Mouse (Mus musculus) hindbrain, embryonic 15.5 days (tissue): ENCODE data around the gene Pde8b. TPM values are rescaled to one million over a fixed set of nuclear protein-coding genes. Genes with fewer than 3 reads are reported as not detected.

Experiments
- ATAC-seq: fragments of 200-750 bp; cut with Nextera tagmentation; 2 replicates; pipeline ENCODE4 v1.8.0; 2017; ENCODE audit warnings: low read depth, moderate number of reproducible peaks, moderate TSS enrichment; ENCODE audit not compliant: low FRiP score
- H3K27ac ChIP-seq: fragments of 300-500 bp; sonication (generic); replicated peaks from 2 replicates; pipeline ENCODE4 v1.5.1; 2015; ENCODE audit warnings: mild to moderate bottlenecking, inconsistent platforms
- H3K27me3 ChIP-seq: fragments of 300-500 bp; sonication (generic); 2 replicates; pipeline ENCODE4 v1.6.1; 2015; ENCODE audit warnings: control low read depth, inconsistent platforms
- H3K36me3 ChIP-seq: fragments of 300-500 bp; sonication (generic); 2 replicates; pipeline ENCODE4 v1.6.1; 2015; ENCODE audit warnings: control low read depth, inconsistent platforms
- H3K4me1 ChIP-seq: fragments of 300-500 bp; sonication (generic); replicated peaks from 2 replicates; pipeline ENCODE4 v1.6.1; 2015; ENCODE audit warnings: control low read depth, inconsistent platforms
- H3K4me2 ChIP-seq: fragments of 300-500 bp; sonication (generic); 2 replicates; pipeline ENCODE4 v1.6.1; 2015; ENCODE audit warnings: moderate library complexity, mild to moderate bottlenecking, inconsistent platforms
- H3K4me3 ChIP-seq: fragments of 300-500 bp; sonication (generic); 2 replicates; pipeline ENCODE4 v1.5.1; 2015; ENCODE audit warnings: mild to moderate bottlenecking, inconsistent platforms
- H3K9ac ChIP-seq: fragments of 300-500 bp; sonication (generic); 2 replicates; pipeline ENCODE4 v1.6.1; 2015; ENCODE audit warnings: inconsistent platforms
- H3K9me3 ChIP-seq: fragments of 300-500 bp; sonication (generic); 2 replicates; pipeline ENCODE4 v1.6.1; 2016; ENCODE audit warnings: control low read depth, inconsistent platforms
- WGBS: fragments of 180-500 bp; shearing (Covaris S2); methylation state at CpG from one replicate; pipeline ENCODE4 v1.1.7; 2015; 5-methylcytosine and 5-hydroxymethylcytosine counted together
- polyA plus RNA-seq: library from polyadenylated mRNA; unstranded; fragments of >200 nt; fragmentation: Nextera tagmentation; extraction: Ambion mirVana; gene quantifications from 2 replicates; pipeline ENCODE4 v1.2.1, GENCODE M21; 2015

The Pde8b gene
- polyA plus RNA-seq, 1 experiment from 2014 or later: 7.0 TPM

DNA sequence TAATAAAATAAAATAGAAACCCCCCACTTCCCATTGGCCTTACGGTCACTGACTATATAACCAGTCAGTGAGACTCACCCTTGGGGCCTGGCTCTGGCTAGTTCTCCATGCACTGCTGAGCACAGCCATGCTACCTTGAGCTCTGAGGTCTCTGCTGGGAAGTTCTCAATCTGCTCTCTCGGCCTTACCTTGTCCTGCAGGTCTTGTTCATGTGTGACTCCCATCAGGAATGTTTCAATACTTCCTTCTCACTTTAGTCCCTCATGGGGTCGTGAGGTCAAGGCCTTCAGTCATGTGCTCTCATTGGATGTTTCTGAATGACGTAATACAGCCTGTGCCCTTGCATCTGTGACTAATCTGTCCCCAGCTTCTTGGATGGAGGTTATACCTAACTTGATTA, 191.3 kb downstream of the Pde8b start:
- no peak overlapping the region for H3K9ac ChIP-seq
- no peak overlapping the region for H3K4me2 ChIP-seq
- H3K9me3 ChIP-seq: no peaks in the 10 kb centered on the region
- H3K4me1 ChIP-seq: no peaks in the 10 kb centered on the region
- no peaks in the 10 kb centered on the region for H3K27me3 ChIP-seq
- H3K27ac ChIP-seq: no peak overlapping the region
- no peak for ATAC-seq
- H3K4me3 ChIP-seq: no peak overlapping the region
- WGBS: 93% methylated on average over 4 of the region's 4 CpGs
- no peaks in the 10 kb centered on the region for H3K36me3 ChIP-seq

- WGBS: 83% methylated on average over 11 of the region's 11 CpGs
- Histone ChIP-seq H3K36me3 (no peaks in the 10 kb centered on the region), H3K9me3 (no peaks in the 10 kb centered on the region), H3K4me3 (no peak overlapping the region), H3K27me3 (no peaks in the 10 kb centered on the region), H3K4me1 (no peaks in the 10 kb centered on the region), H3K27ac (no peak overlapping the region), H3K9ac (no peak overlapping the region), H3K4me2 (no peak overlapping the region)
- ATAC-seq: no peak
Observed at GRCm38 (mm10) chr13:95056501-95057280, 193.4 kb downstream of the Pde8b start.

GRCm38 (mm10) chr13:95055742-95056388, 194.3 kb downstream of the Pde8b start:
- WGBS: 85% methylated on average over 1 of the region's 1 CpGs
- H3K27me3 ChIP-seq: no peaks in the 10 kb centered on the region
- ATAC-seq: no peak
- H3K4me1 ChIP-seq: no peaks in the 10 kb centered on the region
- no peak overlapping the region for H3K4me2 ChIP-seq
- no peaks in the 10 kb centered on the region for H3K36me3 ChIP-seq
- H3K27ac ChIP-seq: no peak overlapping the region
- no peak overlapping the region for H3K4me3 ChIP-seq
- no peak overlapping the region for H3K9ac ChIP-seq
- no peaks in the 10 kb centered on the region for H3K9me3 ChIP-seq

DNA sequence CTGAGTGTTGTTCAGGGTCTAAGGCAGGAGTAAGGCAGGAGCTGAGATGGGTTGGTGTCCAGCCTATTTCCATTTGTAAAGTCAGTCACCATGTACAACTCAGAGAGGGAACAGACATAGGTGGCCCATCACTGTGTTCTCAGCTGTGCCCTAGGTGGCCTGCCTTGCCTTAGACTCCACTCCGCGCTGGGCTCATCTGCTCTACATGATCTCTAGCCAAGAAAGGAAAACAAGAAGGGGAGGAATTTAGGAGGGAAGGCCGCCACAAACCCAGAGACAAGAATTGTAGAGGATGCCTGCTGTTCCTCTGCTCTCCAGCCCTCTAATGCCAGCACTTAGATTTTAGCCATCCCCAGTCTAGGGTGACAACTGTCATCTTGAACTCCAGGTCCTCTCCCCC, 197.7 kb downstream of the Pde8b start:
- no peak for ATAC-seq
- no peak overlapping the region for H3K4me3 ChIP-seq
- no peak overlapping the region for H3K27ac ChIP-seq
- no peaks in the 10 kb centered on the region for H3K27me3 ChIP-seq
- 92% methylated on average over 3 of the region's 3 CpGs for WGBS
- no peaks in the 10 kb centered on the region for H3K36me3 ChIP-seq
- H3K4me1 ChIP-seq: no peaks in the 10 kb centered on the region
- H3K9me3 ChIP-seq: no peaks in the 10 kb centered on the region
- H3K9ac ChIP-seq: no peak overlapping the region
- H3K4me2 ChIP-seq: no peak overlapping the region

DNA sequence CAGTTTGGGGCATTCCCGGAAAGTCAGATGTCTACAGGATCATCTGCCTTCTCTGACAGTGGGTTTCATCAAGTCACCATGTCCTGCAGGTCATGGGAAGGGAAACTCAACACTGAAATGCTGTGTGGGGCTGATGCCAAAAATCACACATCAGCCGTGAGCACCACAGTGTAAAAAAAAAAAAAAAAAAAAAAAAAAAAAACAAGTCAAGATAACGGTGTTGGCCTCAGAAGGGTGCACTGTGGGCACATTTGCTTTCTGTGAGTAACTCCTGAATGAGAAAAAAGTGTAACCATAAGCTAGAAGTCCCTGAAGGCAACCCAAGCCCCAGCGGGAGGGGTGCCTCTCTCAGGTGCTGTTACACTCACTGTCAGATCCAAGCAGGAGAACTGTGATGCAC, 199.7 kb downstream of the Pde8b start:
- ATAC-seq: no peak
- Histone ChIP-seq H3K4me3 (no peak overlapping the region), H3K4me2 (no peak overlapping the region), H3K9ac (no peak overlapping the region), H3K27me3 (no peaks in the 10 kb centered on the region), H3K4me1 (no peaks in the 10 kb centered on the region), H3K36me3 (no peaks in the 10 kb centered on the region), H3K27ac (no peak overlapping the region), H3K9me3 (no peaks in the 10 kb centered on the region)
- WGBS: 86% methylated on average over 4 of the region's 4 CpGs

- H3K4me2 ChIP-seq: no peak overlapping the region
- H3K9me3 ChIP-seq: no peaks in the 10 kb centered on the region
- 44% methylated on average over 1 of the region's 1 CpGs for WGBS
- H3K4me1 ChIP-seq: no peaks in the 10 kb centered on the region
- H3K27ac ChIP-seq: no peak overlapping the region
- H3K9ac ChIP-seq: no peak overlapping the region
- H3K27me3 ChIP-seq: no peaks in the 10 kb centered on the region
- no peak overlapping the region for H3K4me3 ChIP-seq
- no peak for ATAC-seq
- no peaks in the 10 kb centered on the region for H3K36me3 ChIP-seq
Observed at GRCm38 (mm10) chr13:95044108-95044507, 206.0 kb downstream of the Pde8b start.

DNA sequence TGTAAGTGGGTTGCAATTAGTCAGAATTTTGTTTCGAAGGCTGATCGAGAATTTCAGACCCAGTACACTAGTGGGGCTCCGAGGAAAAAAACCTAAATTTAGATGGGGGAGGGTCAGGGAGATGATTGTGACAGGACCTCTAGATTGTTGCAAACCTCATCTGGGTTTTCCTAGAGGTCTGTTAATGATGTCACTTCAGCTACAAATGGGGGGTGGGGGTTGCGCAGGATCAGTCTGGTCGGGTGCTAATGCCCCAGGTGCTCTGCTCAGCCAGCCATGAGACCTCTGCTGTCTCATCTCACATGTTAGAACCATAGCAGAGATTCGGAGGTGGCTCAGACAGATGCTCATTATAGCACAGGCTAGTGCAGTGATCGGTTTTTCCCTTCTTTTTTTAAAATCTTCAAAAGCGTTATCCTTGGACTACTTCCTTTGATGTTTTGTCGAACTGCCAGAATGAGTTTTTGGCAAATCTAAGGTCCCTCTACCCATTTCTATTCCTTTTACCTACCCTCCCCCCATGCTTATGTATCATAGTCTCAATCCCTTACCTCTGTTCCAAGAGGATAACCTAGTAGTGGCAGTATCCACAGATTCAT, 209.9 kb downstream of the Pde8b start:
- no peak overlapping the region for H3K9ac ChIP-seq
- no peak overlapping the region for H3K27ac ChIP-seq
- 80% methylated on average over 9 of the region's 9 CpGs for WGBS
- H3K4me1 ChIP-seq: no peaks in the 10 kb centered on the region
- ATAC-seq: no peak
- H3K4me2 ChIP-seq: no peak overlapping the region
- H3K27me3 ChIP-seq: no peaks in the 10 kb centered on the region
- no peak overlapping the region for H3K4me3 ChIP-seq
- H3K9me3 ChIP-seq: no peaks in the 10 kb centered on the region
- H3K36me3 ChIP-seq: no peaks in the 10 kb centered on the region

GRCm38 (mm10) chr13:95038200-95038599, 211.9 kb downstream of the Pde8b start:
- Histone ChIP-seq H3K9me3 (no peaks in the 10 kb centered on the region), H3K36me3 (no peaks in the 10 kb centered on the region), H3K27ac (no peak overlapping the region), H3K4me1 (no peaks in the 10 kb centered on the region), H3K27me3 (no peaks in the 10 kb centered on the region), H3K4me2 (no peak overlapping the region), H3K4me3 (no peak overlapping the region), H3K9ac (no peak overlapping the region)
- 90% methylated on average over 4 of the region's 4 CpGs for WGBS
- no peak for ATAC-seq

DNA sequence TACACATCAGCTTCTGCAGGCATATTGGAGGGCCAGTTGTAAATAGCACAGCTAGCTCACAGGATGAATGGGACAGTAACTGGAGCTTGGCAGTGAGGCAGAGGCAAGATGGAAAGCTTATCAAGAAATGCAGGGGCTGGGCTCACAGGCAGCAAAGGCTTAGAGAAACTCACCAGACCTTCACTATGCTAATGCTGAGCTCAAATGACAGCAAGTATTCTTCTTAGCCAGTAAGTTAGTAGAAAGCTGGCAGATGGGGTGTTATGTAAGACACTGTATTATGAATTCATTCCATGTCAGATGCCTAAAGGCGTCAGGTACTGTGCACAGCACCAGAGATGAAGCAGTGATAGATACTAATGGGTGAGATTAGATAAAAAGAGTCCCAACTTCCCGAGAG, 215.4 kb downstream of the Pde8b start:
- Histone ChIP-seq H3K9ac (no peak overlapping the region), H3K27ac (no peak overlapping the region), H3K4me2 (no peak overlapping the region), H3K4me3 (no peak overlapping the region), H3K9me3 (no peaks in the 10 kb centered on the region), H3K4me1 (no peaks in the 10 kb centered on the region), H3K27me3 (no peaks in the 10 kb centered on the region), H3K36me3 (no peaks in the 10 kb centered on the region)
- no peak for ATAC-seq
- WGBS: 84% methylated on average over 2 of the region's 2 CpGs

DNA sequence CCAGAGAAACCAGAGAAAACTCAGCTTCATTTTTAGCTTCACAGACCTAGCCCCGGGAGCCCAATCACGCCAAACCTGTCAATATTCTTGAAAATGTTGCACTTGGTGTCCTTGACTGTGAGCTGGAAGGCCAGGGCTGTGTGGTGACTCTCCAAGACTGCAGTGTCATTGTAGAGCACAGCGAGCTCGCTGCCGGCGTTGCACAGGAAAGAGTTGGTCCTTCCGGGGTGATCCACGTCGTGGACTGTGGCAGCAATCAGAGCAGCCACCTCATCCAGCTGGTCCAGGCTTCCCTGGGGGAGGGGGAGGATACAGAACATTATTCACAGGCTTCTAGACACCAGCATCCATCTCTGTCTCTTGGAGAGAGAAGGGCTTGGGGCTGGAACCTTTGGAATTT, 216.0 kb downstream of the Pde8b start:
- no peak overlapping the region for H3K27ac ChIP-seq
- H3K4me1 ChIP-seq: no peaks in the 10 kb centered on the region
- ATAC-seq: no peak
- no peaks in the 10 kb centered on the region for H3K27me3 ChIP-seq
- H3K4me2 ChIP-seq: no peak overlapping the region
- H3K9me3 ChIP-seq: no peaks in the 10 kb centered on the region
- H3K4me3 ChIP-seq: no peak overlapping the region
- WGBS: 76% methylated on average over 9 of the region's 9 CpGs
- H3K9ac ChIP-seq: no peak overlapping the region
- peaks cover under 1% of the 10 kb centered on the region; the same call in 1 of the 2 replicates for H3K36me3 ChIP-seq

DNA sequence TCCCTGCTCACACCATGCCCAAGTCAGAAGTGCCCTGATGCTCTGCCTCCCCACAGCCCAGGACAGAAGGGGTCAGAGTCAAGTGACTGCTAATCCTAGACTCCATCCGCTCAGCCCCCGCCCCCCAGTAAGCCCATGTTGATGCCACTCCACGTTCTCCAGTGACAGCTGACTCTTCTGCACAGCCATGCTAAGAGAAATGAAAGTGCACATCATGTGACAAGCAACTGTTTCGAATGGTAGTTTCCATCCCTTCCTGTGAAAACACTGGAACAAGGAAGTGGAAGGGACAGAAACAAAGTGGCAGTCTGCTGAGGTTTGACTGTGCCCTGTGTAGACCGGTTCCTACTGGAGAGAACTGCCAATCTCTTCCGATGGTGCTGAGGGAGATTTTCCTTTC, 217.2 kb downstream of the Pde8b start:
- no peaks in the 10 kb centered on the region for H3K27me3 ChIP-seq
- 81% methylated on average over 6 of the region's 6 CpGs for WGBS
- H3K9me3 ChIP-seq: no peaks in the 10 kb centered on the region
- no peak overlapping the region for H3K4me3 ChIP-seq
- H3K27ac ChIP-seq: no peak overlapping the region
- peaks cover 11% of the 10 kb centered on the region for H3K36me3 ChIP-seq
- H3K9ac ChIP-seq: no peak overlapping the region
- no peak for ATAC-seq
- H3K4me2 ChIP-seq: no peak overlapping the region
- H3K4me1 ChIP-seq: no peaks in the 10 kb centered on the region

DNA sequence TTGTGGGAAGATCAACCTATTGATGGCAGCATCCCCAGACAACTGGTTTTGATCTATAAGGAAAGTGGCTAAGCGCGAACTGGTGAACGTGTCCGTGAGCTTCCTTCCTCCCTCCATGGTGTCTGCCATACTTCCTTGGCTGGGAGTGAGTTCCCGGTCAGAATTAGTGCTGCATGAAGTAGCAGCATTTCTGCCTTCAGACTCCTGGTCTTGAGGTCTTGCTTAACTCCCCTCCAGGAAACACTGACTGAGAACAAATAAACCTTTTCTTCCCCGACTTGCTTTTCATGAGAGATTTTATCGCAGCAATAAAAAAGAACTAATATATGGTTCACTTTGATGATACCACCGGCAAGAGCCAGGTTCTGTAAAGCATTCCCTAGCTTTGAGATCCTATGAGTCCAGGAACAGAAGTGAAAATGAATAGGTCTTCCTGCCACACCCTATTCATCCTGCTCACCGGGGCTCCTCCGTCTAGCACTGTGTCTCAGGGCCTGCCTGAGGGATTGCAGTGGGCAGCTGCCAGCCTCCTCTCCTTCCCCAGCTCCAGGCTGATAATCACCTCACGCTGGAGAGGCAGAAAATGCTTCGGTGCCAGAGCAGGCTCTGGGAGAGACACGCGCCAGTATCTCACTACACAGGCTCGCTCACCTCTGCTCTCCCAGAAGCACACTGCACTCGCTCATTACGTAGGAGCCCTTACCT, 217.9 kb downstream of the Pde8b start:
- Histone ChIP-seq H3K4me3 (no peak overlapping the region), H3K4me2 (no peak overlapping the region), H3K27me3 (no peaks in the 10 kb centered on the region), H3K9ac (no peak overlapping the region; the same call in 1 of the 2 replicates), H3K36me3 (peaks cover 15% of the 10 kb centered on the region), H3K9me3 (no peaks in the 10 kb centered on the region), H3K27ac (no peak overlapping the region), H3K4me1 (no peaks in the 10 kb centered on the region)
- WGBS: 63% methylated on average over 17 of the region's 17 CpGs
- ATAC-seq: peak; percentile 48; the same call in 1 of the 2 replicates
